Mouse (Mus musculus) hindbrain, embryonic 14.5 days (tissue): ENCODE results near the gene Tk1. TPM values are rescaled to one million over a fixed set of nuclear protein-coding genes. Genes with fewer than 3 reads are reported as not detected.

Source experiments
- ATAC-seq: fragments of 200-750 bp; cut with Nextera tagmentation; 2 replicates; pipeline ENCODE4 v1.8.0; 2017; ENCODE audit warnings: moderate number of reproducible peaks, mild to moderate bottlenecking, moderate TSS enrichment, moderate library complexity; ENCODE audit not compliant: low FRiP score
- DNase-seq: peaks from one replicate; pipeline ENCODE4 v3.0.0-alpha.2; 2015; ENCODE audit warnings: low spot score
- H3K27ac ChIP-seq: fragments of 300-500 bp; sonication (generic); 2 replicates; pipeline ENCODE4 v1.5.1; 2014; ENCODE audit warnings: mild to moderate bottlenecking, moderate library complexity
- H3K27me3 ChIP-seq: fragments of 300-500 bp; sonication (generic); 2 replicates; pipeline ENCODE4 v1.6.1; 2014; ENCODE audit warnings: mild to moderate bottlenecking, low read length, mixed read lengths; ENCODE audit not compliant: control insufficient read depth, insufficient read depth
- H3K36me3 ChIP-seq: fragments of 300-500 bp; sonication (generic); replicated peaks from 2 replicates; pipeline ENCODE4 v1.6.1; 2014; ENCODE audit not compliant: control insufficient read depth, insufficient read depth
- H3K4me1 ChIP-seq: fragments of 300-500 bp; sonication (generic); replicated peaks from 2 replicates; pipeline ENCODE4 v1.6.1; 2014; ENCODE audit warnings: antibody characterized with exemption, low read length, mixed read lengths; ENCODE audit not compliant: control insufficient read depth, insufficient read depth
- H3K4me2 ChIP-seq: fragments of 300-500 bp; sonication (generic); replicated peaks from 2 replicates; pipeline ENCODE4 v1.6.1; 2014; ENCODE audit warnings: mild to moderate bottlenecking, moderate library complexity
- H3K4me3 ChIP-seq: fragments of 300-500 bp; sonication (generic); replicated peaks from 2 replicates; pipeline ENCODE4 v1.5.1; 2014; ENCODE audit warnings: mild to moderate bottlenecking, low read length
- H3K9ac ChIP-seq: fragments of 300-500 bp; sonication (generic); 2 replicates; pipeline ENCODE4 v1.6.1; 2014
- H3K9me3 ChIP-seq: fragments of 300-500 bp; sonication (generic); 2 replicates; pipeline ENCODE4 v1.6.1; 2016; ENCODE audit warnings: low read length; ENCODE audit not compliant: control insufficient read depth
- WGBS: fragments of 180-500 bp; shearing (Covaris S2); extraction: QIAGEN DNeasy Blood & Tissue Kit; methylation state at CpG from one replicate; pipeline ENCODE4 v1.1.7; 2014; 5-methylcytosine and 5-hydroxymethylcytosine counted together
- polyA plus RNA-seq: library from polyadenylated mRNA; unstranded; fragments of >200 nt; fragmentation: Nextera tagmentation; extraction: Ambion mirVana; gene quantifications from 2 replicates; pipeline ENCODE4 v1.2.1, GENCODE M21; 2014

Tk1 gene
- polyA plus RNA-seq, 1 experiment from 2014 or later, result 14.4 TPM

DNA sequence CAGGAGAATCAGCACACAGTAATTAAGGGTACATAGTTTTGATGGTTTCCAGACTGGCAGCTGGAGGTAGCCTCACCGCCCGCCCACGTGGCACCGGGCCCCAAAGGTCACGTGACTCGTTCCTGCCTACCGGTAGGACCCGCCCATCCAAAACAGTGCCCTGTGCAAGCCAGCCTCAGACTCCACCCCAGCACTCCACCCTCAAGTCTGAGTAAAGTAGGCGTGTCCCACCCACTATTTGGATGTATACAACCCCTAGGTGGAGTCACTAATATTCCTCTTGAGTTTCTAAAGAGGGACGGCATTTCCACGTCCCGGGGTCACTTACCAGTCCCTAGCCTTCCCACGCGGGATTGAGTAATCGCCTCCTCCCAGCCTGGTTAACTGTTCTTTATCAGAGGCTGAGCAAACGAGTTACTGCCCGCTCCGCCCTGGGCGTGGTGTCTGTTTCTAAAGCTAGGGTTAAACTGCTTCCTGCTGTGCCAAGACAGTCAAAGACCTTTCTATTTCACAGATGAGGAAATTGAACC, 45.2 kb downstream of the Tk1 start:
- H3K27ac ChIP-seq, result peak overlapping the region; percentile 74; the same call in 1 of the 2 replicates
- DNase-seq, result no peak
- H3K4me2 ChIP-seq, result peak overlapping the region; percentile 54
- peaks cover 38% of the 10 kb centered on the region for H3K27me3 ChIP-seq
- H3K9ac ChIP-seq, result 0 out of 2 replicates have a peak overlapping the region, but pooled peaks have one; percentile 40
- no peaks in the 10 kb centered on the region for H3K9me3 ChIP-seq
- peaks cover 27% of the 10 kb centered on the region for H3K4me1 ChIP-seq
- ATAC-seq, result 0 out of 2 replicates have a peak, but pooled peaks have one; percentile 3
- WGBS, result 7% methylated on average over 19 of the region's 19 CpGs
- H3K36me3 ChIP-seq, result no peaks in the 10 kb centered on the region
- peak overlapping the region; percentile 24 for H3K4me3 ChIP-seq

DNA sequence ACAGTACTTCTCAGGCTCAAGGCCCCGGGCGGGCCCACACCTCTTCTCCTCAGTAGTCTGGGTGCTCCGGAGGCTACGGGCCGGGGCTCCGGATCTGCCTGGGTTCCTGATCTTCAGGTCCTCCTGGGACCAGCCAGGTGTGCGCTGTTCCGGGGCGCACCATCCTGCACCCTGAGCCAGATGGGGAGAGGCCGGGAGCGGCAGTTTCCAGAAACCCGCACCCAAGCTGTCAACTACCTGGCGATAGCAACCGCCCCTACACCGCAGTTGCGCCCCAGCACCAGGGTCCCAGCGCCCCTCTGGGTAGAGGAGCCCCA, 45.7 kb downstream of the Tk1 start:
- Histone ChIP-seq H3K9ac (peak overlapping the region; percentile 40; the same call in 1 of the 2 replicates), H3K4me1 (peaks cover 27% of the 10 kb centered on the region), H3K27ac (peak overlapping the region; percentile 74), H3K27me3 (peaks cover 38% of the 10 kb centered on the region), H3K9me3 (no peaks in the 10 kb centered on the region), H3K36me3 (no peaks in the 10 kb centered on the region), H3K4me3 (peak overlapping the region; percentile 24), H3K4me2 (peak overlapping the region; percentile 54)
- ATAC-seq, result peak; percentile 2; the same call in 1 of the 2 replicates
- WGBS, result 2% methylated on average over 17 of the region's 17 CpGs
- DNase-seq, result no peak

DNA sequence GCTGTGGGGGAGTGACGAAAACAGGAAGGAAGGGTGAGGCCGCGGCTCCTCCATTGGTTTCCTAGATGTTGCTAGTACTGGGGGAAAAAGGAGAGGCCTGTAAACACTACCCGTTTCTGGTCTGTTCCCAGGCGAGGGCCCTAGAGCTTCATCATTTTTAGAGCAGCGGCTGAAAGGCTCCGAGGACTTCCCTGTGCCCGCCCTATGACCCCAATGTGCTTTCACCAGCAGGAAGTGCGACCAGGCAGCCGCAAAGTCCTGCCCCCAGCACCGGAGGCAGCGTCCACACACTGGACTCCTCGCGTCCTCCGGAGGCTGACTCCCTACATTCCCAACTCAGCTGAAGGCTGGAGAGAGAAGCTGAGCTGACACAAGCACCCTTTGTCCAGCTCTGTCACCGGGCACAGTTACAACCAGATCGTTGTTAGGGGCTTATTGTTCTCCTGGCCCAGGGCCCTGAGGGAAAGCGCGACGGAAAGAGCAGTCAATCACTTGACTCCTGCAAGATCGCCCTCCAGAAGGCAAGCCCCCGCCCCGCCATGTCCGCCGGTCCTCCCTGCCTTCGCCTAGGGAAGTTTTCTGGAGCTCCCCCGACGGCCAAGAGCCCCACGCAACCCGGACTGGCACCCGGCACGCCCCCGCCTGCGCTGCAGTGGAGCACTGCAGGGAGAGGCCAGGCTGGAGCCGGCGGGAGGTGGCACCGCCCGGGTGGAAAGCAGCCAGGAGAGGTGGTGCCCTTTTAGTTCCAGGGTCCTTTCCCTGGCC, 46.3 kb downstream of the Tk1 start:
- H3K27me3 ChIP-seq, result peaks cover 38% of the 10 kb centered on the region
- H3K4me2 ChIP-seq, result peak overlapping the region; percentile 54
- WGBS, result 5% methylated on average over 38 of the region's 38 CpGs
- H3K27ac ChIP-seq, result peak overlapping the region; percentile 74
- H3K36me3 ChIP-seq, result no peaks in the 10 kb centered on the region
- peaks cover 27% of the 10 kb centered on the region for H3K4me1 ChIP-seq
- peak overlapping the region; percentile 40 for H3K9ac ChIP-seq
- H3K9me3 ChIP-seq, result no peaks in the 10 kb centered on the region
- peak; percentile 56 for DNase-seq
- H3K4me3 ChIP-seq, result peak overlapping the region; percentile 24
- peak; percentile 45; the same call in 1 of the 2 replicates for ATAC-seq

DNA sequence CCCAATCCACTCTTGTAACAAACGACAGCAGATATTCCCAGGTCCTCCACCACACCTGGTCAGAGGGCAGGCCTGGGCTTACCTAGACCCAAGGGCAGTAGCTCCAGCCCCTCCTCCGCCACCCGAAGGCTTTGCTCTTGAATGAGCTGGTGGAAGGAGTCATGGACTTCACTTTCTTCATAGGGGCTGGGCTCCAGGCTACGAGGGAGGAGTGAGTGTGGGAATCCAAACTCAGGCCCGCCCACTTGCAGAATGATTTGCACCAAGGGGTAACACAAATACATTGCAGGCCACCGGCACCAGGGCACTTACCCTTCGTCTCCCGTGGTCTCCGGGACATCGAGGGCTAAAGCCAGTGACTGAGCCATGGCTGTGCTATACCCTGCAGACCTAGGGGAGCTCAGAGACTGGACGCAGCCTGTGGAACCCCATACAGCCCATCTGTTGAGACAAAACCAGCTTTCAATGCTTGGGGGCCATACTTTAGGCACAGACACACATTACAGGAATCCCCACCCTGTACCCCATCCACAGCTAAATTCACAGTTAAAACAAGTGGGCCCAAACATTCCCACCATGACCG, 47.0 kb downstream of the Tk1 start:
- Histone ChIP-seq H3K4me3 (no peak overlapping the region), H3K4me2 (peak overlapping the region; percentile 54; the same call in 1 of the 2 replicates), H3K27ac (peak overlapping the region; percentile 74), H3K9ac (peak overlapping the region; percentile 40), H3K27me3 (peaks cover 31% of the 10 kb centered on the region), H3K36me3 (no peaks in the 10 kb centered on the region), H3K4me1 (peaks cover 27% of the 10 kb centered on the region), H3K9me3 (no peaks in the 10 kb centered on the region)
- ATAC-seq (no peak), DNase-seq (no peak)
- WGBS, result 65% methylated on average over 12 of the region's 12 CpGs

DNA sequence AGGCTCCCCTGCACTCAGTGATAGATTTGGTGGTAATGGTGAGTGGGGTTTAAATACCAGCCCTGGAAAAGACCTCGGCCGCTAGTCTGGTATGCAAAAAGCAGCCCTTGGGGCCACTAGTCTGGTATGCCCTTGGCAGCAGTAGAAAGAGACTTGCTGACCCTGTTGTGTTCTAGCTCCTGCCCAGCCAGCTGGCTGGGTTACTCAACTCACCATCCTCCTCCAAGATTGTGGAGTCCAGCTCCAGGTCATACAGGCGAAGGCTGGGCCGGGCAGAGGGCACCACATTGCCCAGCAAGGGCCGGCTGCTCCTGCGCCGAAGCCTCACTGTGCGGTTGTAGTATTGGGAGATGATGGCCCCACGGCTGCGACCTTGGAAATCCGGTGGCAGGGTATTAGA, 47.9 kb downstream of the Tk1 start:
- Histone ChIP-seq H3K9ac (no peak overlapping the region), H3K4me3 (no peak overlapping the region), H3K27ac (no peak overlapping the region), H3K9me3 (no peaks in the 10 kb centered on the region), H3K4me2 (no peak overlapping the region), H3K27me3 (peaks cover 28% of the 10 kb centered on the region), H3K4me1 (peaks cover 22% of the 10 kb centered on the region), H3K36me3 (no peaks in the 10 kb centered on the region)
- DNase-seq (no peak), ATAC-seq (no peak)
- WGBS, result 91% methylated on average over 11 of the region's 11 CpGs

DNA sequence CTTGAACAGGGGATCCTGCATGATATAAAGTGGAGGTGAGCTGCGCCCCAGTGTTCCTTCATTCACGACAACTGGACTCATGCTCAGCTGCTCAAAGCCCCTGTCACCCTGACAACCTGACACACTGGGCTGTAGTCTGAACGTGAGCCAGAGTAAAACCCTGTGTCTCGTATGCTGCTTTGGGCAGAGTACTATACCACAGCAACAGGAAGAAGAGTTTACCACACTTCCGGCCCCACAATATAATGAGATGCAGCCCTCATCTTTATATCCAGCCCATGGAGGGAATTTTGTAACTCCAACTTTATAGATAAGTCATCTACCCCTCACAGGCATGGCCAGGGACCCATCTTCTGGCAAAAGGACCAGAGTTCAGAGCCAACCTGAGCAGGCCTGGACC, 48.8 kb downstream of the Tk1 start:
- no peak overlapping the region for H3K4me3 ChIP-seq

DNA sequence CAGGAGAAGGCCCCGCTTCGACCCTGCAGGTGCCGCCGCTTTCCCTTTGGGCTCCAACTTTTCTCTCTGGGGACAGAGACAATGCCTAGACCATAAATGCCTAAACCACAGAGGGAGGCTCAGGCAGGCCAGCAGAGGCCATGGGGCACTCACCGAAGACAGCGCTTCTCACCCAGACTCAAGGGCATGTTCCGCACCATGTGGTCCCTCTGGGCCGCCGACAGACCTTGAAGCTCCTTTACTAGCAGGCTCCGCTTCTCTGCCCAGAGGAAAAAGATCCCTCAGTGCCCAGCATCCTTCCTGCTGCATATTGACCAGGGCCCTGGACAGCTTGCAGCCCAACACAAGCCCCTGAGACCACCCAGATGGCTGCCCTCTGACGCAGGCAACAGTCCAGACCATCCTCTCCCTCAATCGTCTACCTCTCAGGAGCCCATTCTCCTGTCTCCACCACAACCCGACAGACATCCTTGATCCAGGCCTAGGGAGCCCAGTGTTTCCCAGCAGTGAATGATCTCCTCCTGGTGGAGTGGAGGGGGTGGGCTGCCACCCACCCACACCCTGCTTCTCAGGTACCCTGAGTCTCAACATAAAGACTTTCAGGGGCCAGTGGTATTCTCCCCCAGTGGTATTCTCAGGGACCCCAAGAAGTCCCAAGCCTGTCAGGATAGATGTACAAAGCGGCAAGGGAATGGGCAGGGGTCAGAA, 49.7 kb downstream of the Tk1 start:
- 90% methylated on average over 14 of the region's 14 CpGs for WGBS
- no peak for DNase-seq
- Histone ChIP-seq H3K27ac (no peak overlapping the region), H3K36me3 (no peaks in the 10 kb centered on the region), H3K9ac (no peak overlapping the region), H3K9me3 (no peaks in the 10 kb centered on the region), H3K4me3 (no peak overlapping the region), H3K4me1 (peaks cover 20% of the 10 kb centered on the region), H3K4me2 (no peak overlapping the region), H3K27me3 (peaks cover 15% of the 10 kb centered on the region)
- no peak for ATAC-seq

More for the DNA sequence above, 48.8 kb downstream of the Tk1 start:
- Histone ChIP-seq H3K4me2 (no peak overlapping the region), H3K36me3 (no peaks in the 10 kb centered on the region), H3K27ac (no peak overlapping the region), H3K27me3 (peaks cover 23% of the 10 kb centered on the region), H3K9ac (no peak overlapping the region), H3K9me3 (no peaks in the 10 kb centered on the region), H3K4me1 (peaks cover 20% of the 10 kb centered on the region)
- WGBS, result 86% methylated on average over 5 of the region's 5 CpGs
- no peak for DNase-seq
- no peak for ATAC-seq

DNA sequence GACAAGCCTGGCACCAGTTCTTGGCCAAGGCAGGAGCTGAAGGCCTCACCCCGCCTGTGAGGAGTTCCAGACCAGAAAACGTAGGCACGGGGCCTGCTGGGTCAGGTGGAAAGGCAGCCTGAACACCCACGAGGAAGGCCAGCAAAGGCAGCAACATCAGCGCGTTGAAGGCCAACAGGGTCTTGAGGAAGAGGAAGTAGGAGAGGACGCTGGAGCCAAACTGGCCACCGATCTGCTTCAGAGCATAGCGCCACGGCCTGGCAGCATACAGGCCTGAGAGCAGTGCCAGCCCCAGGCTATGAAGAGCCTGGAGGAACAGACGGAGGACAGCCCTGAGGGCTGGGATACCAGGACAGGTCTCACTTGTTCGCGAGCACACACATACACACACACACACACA, 50.4 kb downstream of the Tk1 start:
- 92% methylated on average over 11 of the region's 13 CpGs for WGBS
- Histone ChIP-seq H3K4me2 (no peak overlapping the region), H3K4me3 (no peak overlapping the region), H3K27me3 (peaks cover 8% of the 10 kb centered on the region), H3K9me3 (no peaks in the 10 kb centered on the region), H3K36me3 (no peaks in the 10 kb centered on the region), H3K9ac (no peak overlapping the region), H3K4me1 (peaks cover 16% of the 10 kb centered on the region), H3K27ac (no peak overlapping the region)
- no peak for DNase-seq
- ATAC-seq, result no peak

DNA sequence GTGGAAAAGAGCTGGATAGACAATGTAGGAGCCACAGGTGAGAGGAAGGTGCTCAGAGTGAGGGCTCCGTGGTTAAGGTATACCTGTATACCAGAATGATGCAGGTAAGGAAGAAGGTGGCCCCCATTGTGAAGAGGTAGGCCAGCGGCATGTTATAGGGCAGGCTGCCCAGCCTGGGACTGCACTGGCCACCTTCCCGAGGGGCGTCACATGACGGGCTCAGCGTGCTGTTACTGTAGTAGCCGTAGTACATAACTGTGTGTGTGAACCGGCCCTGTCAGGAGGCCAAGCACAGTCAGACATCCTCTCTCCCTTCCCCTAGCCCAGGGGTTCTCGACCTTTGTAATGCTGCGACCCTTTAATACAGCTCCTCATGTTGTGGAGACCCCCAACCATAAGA, 51.0 kb downstream of the Tk1 start:
- H3K4me1 ChIP-seq, result peaks cover 14% of the 10 kb centered on the region
- H3K27me3 ChIP-seq, result peaks cover 2% of the 10 kb centered on the region; the same call in 1 of the 2 replicates
- H3K4me2 ChIP-seq, result no peak overlapping the region
- no peak overlapping the region for H3K27ac ChIP-seq
- WGBS, result 92% methylated on average over 10 of the region's 10 CpGs
- H3K9me3 ChIP-seq, result no peaks in the 10 kb centered on the region
- no peak for DNase-seq
- no peaks in the 10 kb centered on the region for H3K36me3 ChIP-seq
- H3K4me3 ChIP-seq, result no peak overlapping the region
- ATAC-seq, result no peak
- no peak overlapping the region for H3K9ac ChIP-seq
